Mouse (Mus musculus) urinary bladder, postnatal 14 days (tissue): Measurements from ENCODE around the gene Gsn.

ENCODE experiments used
- DNase-seq: peaks from one replicate; pipeline ENCODE4 v3.0.0; 2021; ENCODE audit warnings: low spot score

Gsn gene

GRCm38 (mm10) chr2:35255885-35256833 is at the start of gene Gsn:
Gsn (plus strand) TSS chr2:35256380.
- peak; percentile 91 for DNase-seq

- no peak for DNase-seq
These were observed 49.4 kb upstream of the Gsn start for GRCm38 (mm10) chr2:35206761-35207160.

DNA sequence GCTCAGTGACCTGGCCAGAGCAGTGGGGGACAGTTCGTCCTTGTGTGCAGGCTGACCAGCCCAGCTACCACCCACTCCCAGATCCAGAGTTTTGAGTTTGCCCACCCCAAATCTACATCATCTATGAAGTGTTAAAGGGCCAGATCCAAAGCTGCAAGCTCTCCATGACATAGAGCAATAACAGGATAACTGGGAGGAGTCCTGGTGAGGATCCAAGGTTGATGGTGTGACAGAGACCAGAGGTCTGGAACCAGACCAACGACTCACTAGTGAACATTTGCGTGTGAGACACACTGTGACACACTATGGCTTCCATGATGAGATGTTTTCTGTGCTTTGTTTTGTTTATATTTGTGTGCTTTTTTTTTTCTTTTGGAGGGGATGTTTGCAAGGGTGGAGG is 48.1 kb upstream of the Gsn start:
- no peak for DNase-seq

DNA sequence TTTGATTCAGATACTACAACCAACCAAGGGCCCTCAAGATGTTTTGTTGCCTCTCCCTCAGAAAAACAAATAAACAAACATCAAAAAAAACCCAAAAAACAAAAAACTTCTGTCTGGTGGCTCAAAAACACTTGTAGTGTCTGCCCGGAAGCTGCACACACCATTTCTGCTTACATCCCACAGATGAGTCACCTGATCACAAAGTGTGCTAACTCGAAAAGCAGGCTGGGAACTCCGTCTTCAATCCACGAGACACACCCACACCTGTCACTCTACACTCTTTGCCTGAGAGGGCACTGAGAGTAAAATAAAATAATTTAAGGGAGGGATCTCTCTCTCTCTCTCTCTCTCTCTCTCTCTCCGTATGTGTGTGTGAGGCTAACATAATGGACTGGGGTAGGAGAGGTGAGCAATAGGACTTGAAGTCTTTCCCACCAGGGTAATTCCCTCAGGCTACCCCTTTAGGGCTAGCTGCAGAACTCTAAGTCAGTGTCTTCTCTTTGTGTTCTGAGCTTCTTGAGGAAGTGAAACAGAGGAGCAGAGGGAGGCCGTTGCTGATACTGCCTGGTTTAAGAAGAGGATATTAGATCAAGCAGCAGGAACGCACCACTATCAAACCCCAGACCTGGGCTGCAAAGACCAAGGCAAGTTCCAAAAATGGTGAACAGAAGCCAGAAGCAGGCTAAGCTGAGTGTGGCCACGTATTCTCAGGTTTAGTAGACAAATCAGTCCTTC is 47.1 kb upstream of the Gsn start:
- no peak for DNase-seq

GRCm38 (mm10) chr2:35211681-35212080 is 44.5 kb upstream of the Gsn start:
- DNase-seq = no peak

DNA sequence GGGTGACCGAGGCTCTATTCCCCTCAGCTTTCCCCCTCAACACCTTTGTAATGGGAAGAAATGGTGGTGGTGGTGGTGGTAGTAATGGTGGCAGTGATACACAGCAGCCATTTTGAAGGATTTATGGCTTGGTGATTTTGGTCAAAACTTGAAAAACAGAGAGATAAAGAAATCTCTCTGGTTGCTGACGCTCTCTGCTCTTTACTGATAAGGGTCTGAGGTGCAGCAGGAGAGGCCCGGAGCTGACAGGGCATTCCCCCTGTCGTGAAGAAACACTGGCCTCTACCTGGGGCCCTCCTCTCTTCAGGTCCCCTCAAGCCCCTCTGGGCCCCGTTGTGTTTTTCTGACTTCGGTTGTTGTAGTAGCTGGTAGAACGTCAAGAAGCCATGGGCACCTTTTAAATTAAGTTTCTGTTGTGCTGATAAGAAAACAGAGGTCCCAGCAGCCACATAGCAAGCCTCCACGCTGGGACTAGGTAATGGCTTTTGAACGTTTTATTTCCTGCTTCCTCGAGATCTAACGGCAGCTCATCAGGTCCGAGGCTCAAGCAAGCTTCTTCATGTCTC is 42.8 kb upstream of the Gsn start:
- no peak for DNase-seq

- peak; percentile 84 for DNase-seq
These were observed 41.3 kb upstream of the Gsn start for GRCm38 (mm10) chr2:35214881-35215358.

DNA sequence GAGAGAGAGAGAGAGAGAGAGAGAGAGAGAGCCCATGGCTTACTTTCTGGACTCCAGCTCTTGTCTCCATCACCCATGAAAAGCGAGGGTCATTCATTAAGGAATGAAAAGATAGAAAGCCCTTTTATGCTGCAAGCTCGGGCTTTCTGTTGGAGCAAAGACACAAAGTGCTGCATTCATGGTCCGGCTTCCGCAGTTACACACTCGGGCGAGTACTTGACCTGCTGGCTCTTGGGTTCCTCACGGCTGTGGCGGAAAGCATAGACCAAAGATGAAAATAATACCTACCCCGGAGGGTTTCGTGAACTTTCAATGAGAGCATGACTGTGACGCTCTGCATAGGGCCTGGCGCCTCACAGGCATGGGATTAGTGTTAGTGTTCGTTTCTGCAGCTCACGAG is 40.8 kb upstream of the Gsn start:
- DNase-seq = no peak

DNA sequence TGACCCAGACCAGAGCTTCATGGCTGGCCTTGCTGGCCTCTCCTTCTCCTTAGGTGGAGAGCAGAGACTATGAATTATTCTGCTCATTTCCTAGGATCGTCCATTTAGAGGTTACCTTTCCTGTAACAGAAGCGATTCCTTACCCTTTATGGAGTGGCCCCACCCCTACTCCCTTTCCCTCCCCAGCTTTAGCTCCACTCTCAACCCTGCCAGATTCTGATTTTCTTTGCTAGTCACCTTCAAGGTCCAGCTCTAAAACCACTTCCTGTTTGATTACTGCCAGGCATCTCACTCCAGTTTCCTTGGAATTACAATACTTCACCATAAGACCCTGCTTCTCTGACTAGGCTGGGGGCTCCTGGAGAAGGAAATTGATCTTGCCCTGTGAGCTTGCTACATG is 39.5 kb upstream of the Gsn start:
- no peak for DNase-seq

DNA sequence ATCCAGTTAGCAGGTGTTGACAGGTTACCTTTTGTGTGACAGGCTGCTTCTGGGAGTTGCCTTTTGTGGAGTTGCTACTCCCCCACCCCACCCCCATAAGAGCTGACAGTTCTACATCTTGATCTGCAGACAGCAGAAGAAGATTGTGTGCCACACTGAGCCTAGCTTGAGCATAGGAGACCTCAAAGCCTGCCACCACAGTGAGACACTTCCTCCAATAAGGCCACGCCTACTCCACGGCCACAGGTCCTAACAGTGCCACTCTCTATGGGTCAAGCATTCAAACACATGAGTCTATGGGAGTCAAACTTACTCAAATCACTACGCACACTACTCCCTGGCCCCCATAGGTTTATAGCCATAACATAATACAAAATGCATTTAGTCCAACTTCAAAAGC is 37.4 kb upstream of the Gsn start:
- no peak for DNase-seq

- no peak for DNase-seq
These were observed 33.3 kb upstream of the Gsn start for GRCm38 (mm10) chr2:35222822-35223391.

- DNase-seq = no peak
These were observed 31.9 kb upstream of the Gsn start for GRCm38 (mm10) chr2:35224285-35224684.

GRCm38 (mm10) chr2:35228145-35228544 is 28.0 kb upstream of the Gsn start:
- no peak for DNase-seq

DNA sequence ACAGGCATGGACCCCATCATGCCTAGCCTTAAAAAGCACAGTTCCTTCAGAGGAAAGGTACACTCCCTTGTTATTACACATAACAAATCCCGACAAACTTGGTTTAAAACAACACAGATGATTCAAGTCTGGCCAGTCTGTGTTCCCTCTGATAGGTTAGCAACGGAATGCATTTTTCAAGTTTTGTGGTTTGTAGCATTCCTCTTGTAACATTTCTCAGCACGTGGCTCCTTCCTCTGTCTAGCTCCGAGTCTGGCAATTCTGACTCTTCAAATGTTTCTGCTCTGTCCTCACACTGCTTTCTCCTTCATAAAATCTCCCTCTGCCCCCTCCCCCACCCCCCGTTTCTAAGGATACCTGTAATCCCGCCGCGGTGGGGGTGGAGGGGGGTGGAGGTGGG is 26.0 kb upstream of the Gsn start:
- DNase-seq = no peak

GRCm38 (mm10) chr2:35231871-35232270 is 24.3 kb upstream of the Gsn start:
- DNase-seq = peak; percentile 56

- DNase-seq = no peak
These were observed 23.4 kb upstream of the Gsn start for GRCm38 (mm10) chr2:35232595-35233445.

DNA sequence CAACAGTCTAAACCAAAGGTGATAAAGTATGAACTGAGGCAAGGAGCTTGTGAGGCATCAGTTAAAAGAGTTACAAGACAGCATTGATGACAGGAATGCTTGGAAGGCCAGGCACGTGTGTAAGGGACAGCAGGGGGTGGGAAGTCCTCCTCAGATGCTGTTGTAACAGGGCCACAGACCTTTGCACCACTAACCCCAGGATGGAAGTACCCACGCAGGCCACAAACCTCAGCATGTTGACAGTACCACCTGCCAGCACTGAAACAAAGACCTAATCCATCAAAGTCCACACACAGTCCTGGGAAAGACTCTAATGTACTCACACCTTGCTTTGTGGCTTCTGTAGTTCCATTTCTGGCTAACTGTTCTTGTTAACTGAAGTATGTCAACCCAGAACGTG is 22.3 kb upstream of the Gsn start:
- no peak for DNase-seq

GRCm38 (mm10) chr2:35235021-35235420 is 21.2 kb upstream of the Gsn start:
- no peak for DNase-seq

DNA sequence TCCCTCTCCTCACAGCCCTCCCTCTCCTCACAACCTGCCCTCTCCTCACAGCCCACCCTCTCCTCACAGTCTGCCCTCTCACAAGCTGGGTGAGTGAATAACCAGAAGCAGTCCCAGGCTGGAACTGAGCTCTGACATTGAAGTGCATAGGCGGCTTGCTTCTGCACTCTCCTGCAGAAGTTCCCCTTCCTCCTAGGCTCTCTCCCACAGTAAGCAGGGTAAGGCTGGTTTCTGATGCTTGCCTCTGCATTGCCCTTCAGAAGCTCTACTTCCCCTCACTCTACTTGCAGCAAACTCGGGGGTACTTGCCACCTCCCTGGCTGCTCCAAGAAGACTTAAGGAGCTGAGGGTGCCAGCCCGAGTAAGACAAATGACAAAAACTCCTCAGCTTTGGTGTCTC is 11.9 kb upstream of the Gsn start:
- no peak for DNase-seq

GRCm38 (mm10) chr2:35247763-35248162 is 8.4 kb upstream of the Gsn start:
- DNase-seq = peak; percentile 57

- DNase-seq = no peak
These were observed 3.4 kb upstream of the Gsn start for GRCm38 (mm10) chr2:35252733-35253132.
